Mouse (Mus musculus) midbrain, embryonic 14.5 days (tissue): ENCODE measurements at regions not wholly inside any gene's neighbourhood (a gene's known extent, or its start where the extent isn't known, plus 50 kb on each side); places are given as distances from the start of the nearest gene placed in this dataset.

ENCODE experiments used
- ATAC-seq: fragments of 200-750 bp; cut with Nextera tagmentation; 2 replicates; pipeline ENCODE4 v1.8.0; 2017; ENCODE audit warnings: moderate number of reproducible peaks, moderate library complexity; ENCODE audit not compliant: low FRiP score, low TSS enrichment
- DNase-seq: peaks from one replicate; pipeline ENCODE4 v3.0.0-alpha.2; 2015
- H3K27ac ChIP-seq: fragments of 300-500 bp; sonication (generic); replicated peaks from 2 replicates; pipeline ENCODE4 v1.5.1; 2014; ENCODE audit warnings: mild to moderate bottlenecking, low read depth, low read length, moderate library complexity
- H3K27me3 ChIP-seq: fragments of 300-500 bp; sonication (generic); 2 replicates; pipeline ENCODE4 v1.6.1; 2014; ENCODE audit warnings: low read length, control low read depth, mixed read lengths; ENCODE audit not compliant: control insufficient read depth, insufficient read depth
- H3K36me3 ChIP-seq: fragments of 300-500 bp; sonication (generic); 2 replicates; pipeline ENCODE4 v1.6.1; 2014; ENCODE audit warnings: low read length, control low read depth; ENCODE audit not compliant: control insufficient read depth, insufficient read depth
- H3K4me1 ChIP-seq: fragments of 300-500 bp; sonication (generic); 2 replicates; pipeline ENCODE4 v1.6.1; 2014; ENCODE audit warnings: mild to moderate bottlenecking, antibody characterized with exemption, low read length, control low read depth; ENCODE audit not compliant: control insufficient read depth, insufficient read depth
- H3K4me2 ChIP-seq: fragments of 300-500 bp; sonication (generic); 2 replicates; pipeline ENCODE4 v1.6.1; 2014; ENCODE audit warnings: mild to moderate bottlenecking, low read length, moderate library complexity
- H3K4me3 ChIP-seq: fragments of 300-500 bp; sonication (generic); replicated peaks from 2 replicates; pipeline ENCODE4 v1.5.1; 2014; ENCODE audit warnings: low read depth, low read length
- H3K9ac ChIP-seq: fragments of 300-500 bp; sonication (generic); replicated peaks from 2 replicates; pipeline ENCODE4 v1.6.1; 2014; ENCODE audit warnings: mild to moderate bottlenecking, low read length, moderate library complexity
- H3K9me3 ChIP-seq: fragments of 300-500 bp; sonication (generic); 2 replicates; pipeline ENCODE4 v1.6.1; 2016; ENCODE audit warnings: low read length, control low read depth, mixed read lengths; ENCODE audit not compliant: control insufficient read depth
- WGBS: fragments of 180-500 bp; shearing (Covaris S2); extraction: QIAGEN DNeasy Blood & Tissue Kit; methylation state at CpG from one replicate; pipeline ENCODE4 v1.1.7; 2014; 5-methylcytosine and 5-hydroxymethylcytosine counted together

DNA sequence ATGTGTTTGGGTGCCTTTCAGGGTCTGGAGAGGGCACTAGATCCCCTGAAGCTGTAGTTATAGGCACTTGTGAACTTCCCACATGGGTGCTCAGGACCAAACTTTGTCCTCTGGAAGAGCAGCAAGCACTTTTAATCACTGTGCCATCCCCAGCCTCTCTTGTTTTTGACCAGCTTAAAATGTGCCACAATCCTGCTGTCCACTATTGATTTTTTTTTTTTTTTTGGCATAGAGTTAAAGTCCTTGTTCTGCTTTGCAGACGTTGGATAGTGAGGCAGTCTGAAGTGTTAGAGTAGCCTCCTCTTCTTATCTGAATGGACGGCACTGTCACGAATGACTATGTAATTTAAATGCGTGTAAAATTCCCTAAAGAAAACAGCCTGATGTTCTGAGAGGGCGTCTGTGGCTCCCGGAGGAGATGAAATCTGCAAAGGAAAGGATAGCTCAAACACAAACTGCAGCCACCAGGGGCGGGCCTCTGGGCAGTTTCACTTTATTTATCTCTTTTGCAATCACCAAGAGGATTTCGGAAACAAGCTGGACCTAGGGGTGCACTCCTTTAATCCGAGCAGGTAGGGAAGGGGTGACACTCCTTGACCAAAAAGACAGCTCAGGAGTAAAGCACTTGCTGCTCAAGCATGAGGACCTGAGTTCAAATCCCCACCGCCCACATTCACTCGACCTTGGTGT lies 63.5 kb upstream of the Smyd2 start:
- H3K27ac ChIP-seq = no peak overlapping the region
- no peaks in the 10 kb centered on the region for H3K36me3 ChIP-seq
- DNase-seq = no peak
- WGBS = 59% methylated on average over 11 of the region's 11 CpGs
- H3K9me3 ChIP-seq = no peaks in the 10 kb centered on the region
- ATAC-seq = no peak
- no peak overlapping the region for H3K4me3 ChIP-seq
- H3K4me1 ChIP-seq = 0 out of 2 replicates have a peak, but pooled peaks cover 3% of the 10 kb centered on the region
- H3K9ac ChIP-seq = no peak overlapping the region
- no peaks in the 10 kb centered on the region for H3K27me3 ChIP-seq
- no peak overlapping the region for H3K4me2 ChIP-seq

GRCm38 (mm10) chr1:189978244-189978643 lies 56.1 kb upstream of the Smyd2 start:
- Histone ChIP-seq H3K4me2 (no peak overlapping the region), H3K36me3 (no peaks in the 10 kb centered on the region), H3K9me3 (no peaks in the 10 kb centered on the region), H3K27me3 (no peaks in the 10 kb centered on the region), H3K27ac (no peak overlapping the region), H3K9ac (no peak overlapping the region), H3K4me1 (no peaks in the 10 kb centered on the region), H3K4me3 (no peak overlapping the region)
- no peak for ATAC-seq
- 44% methylated on average over 10 of the region's 10 CpGs for WGBS
- no peak for DNase-seq

- no peaks in the 10 kb centered on the region for H3K36me3 ChIP-seq
- ATAC-seq = peak; percentile 58; the same call in 1 of the 2 replicates
- H3K9ac ChIP-seq = no peak overlapping the region
- H3K27ac ChIP-seq = no peak overlapping the region
- DNase-seq = peak; percentile 56
- no peaks in the 10 kb centered on the region for H3K4me1 ChIP-seq
- WGBS = 29% methylated on average over 9 of the region's 9 CpGs
- H3K4me3 ChIP-seq = no peak overlapping the region
- H3K4me2 ChIP-seq = no peak overlapping the region
- no peaks in the 10 kb centered on the region for H3K9me3 ChIP-seq
- H3K27me3 ChIP-seq = no peaks in the 10 kb centered on the region
Observed at GRCm38 (mm10) chr1:189975660-189976059, 53.5 kb upstream of the Smyd2 start.

DNA sequence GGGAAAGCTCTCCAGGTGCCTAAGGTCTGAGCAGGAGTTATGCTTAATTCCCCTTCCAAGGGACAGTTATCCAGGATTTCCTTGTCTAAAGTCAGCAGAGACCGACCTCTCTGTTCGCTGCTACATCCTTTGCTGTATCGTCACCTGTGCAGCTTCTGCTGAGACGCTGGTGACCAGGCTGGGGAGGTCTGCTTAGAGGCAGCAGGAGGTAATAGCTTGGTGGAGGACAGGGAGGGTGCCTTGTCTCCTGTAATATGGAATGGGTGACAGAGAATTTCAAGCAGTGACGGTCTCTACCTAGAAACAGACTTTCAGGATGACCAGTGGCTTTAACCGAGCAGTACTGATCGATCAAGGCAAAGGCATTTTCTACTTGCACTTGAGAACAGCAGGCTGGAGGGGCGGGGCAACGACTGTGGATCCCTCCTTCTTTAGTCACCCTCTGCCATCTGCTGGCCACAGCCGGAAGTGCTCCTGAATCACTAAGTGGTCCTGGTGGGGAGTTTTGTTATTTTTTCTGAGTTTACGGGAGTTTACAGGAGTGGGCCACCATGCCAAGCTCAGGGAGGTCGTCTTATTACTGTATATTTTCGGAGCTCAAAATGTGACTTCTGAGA lies 50.7 kb upstream of the Smyd2 start:
- Histone ChIP-seq H3K9me3 (no peaks in the 10 kb centered on the region), H3K27me3 (no peaks in the 10 kb centered on the region), H3K4me2 (peak overlapping the region; percentile 48), H3K27ac (no peak overlapping the region), H3K9ac (peak overlapping the region; percentile 12; the same call in 1 of the 2 replicates), H3K4me3 (0 out of 2 replicates have a peak overlapping the region, but pooled peaks have one; percentile 7), H3K36me3 (no peaks in the 10 kb centered on the region), H3K4me1 (no peaks in the 10 kb centered on the region)
- DNase-seq (peak; percentile 95), ATAC-seq (peak; percentile 73; the same call in 1 of the 2 replicates)
- WGBS = 17% methylated on average over 13 of the region's 13 CpGs
